Mouse (Mus musculus) B cell, adult 62 days (primary cell): ENCODE results near the gene Gm1527. TPM values are rescaled to one million over a fixed set of nuclear protein-coding genes. Genes with fewer than 3 reads are reported as not detected.

Experiments used
- total RNA-seq: library from RNA; stranded (reverse); gene quantifications from 4 replicates; pipeline ENCODE4 v1.2.4, GENCODE M21; 2023

Gm1527 gene
- total RNA-seq: not detected in 4 replicates

DNA sequence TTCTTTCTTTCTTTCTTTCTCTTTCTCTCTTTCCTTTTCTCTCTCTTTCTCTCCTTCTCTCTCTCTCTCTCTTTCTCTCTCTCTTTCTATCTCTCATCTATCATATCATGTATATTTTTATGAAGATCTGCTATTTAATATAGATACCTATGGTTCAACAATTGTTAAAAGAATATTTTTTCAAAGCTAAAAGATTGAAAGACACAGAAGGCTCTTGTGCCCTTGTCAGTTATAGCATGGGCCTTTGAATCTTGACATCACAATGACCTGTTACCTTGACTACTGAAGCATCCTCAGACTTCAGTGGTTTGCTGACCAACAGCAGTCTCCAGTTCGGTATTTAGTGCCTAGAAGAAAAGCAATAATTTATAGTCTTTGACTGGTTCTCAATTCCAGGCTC lies at the start of gene Gm1527:
Gene Gm1527 (plus strand): TSS at position 301 of the 400 bp plus-strand sequence.

Other genes with a start within 250 kb of the Gm1527 start
- not detected in 4 replicates for gene Slc2a2, start 194.7 kb upstream of the Gm1527 start, total RNA-seq
- gene Eif5a2, start 111.3 kb upstream of the Gm1527 start, total RNA-seq: 3.8 to 4.8 TPM (median 4.6 TPM) in 4 replicates
- gene Rpl22l1, start 87.2 kb upstream of the Gm1527 start, total RNA-seq: 341 to 387 TPM (median 359 TPM) in 4 replicates
- gene Egfem1, start 189.4 kb downstream of the Gm1527 start, total RNA-seq: not detected in 4 replicates